Mouse (Mus musculus): ENCODE results near the gene Dnaaf5.

Gene Dnaaf5

DNA sequence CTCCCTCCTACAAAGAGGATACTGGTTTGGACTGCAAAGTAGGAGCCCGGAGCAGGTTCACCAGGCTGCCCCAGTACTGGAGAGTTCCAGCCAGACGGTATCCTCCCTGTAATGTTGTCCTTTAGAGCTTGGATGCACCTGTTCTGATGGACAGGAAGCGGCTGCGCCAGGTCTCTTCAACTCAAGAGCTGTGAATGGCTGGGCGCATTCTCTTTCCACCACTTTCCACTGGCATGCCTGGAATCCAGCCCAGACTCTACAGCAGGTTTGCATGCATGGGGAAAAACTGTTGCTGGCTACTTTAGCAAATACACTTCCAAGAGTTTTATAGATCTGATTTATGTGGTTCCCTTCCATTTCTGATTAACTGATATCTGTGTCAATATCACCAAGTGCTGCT, 8.7 kb upstream of the Dnaaf5 start:
- DNase-seq = no peak

DNA sequence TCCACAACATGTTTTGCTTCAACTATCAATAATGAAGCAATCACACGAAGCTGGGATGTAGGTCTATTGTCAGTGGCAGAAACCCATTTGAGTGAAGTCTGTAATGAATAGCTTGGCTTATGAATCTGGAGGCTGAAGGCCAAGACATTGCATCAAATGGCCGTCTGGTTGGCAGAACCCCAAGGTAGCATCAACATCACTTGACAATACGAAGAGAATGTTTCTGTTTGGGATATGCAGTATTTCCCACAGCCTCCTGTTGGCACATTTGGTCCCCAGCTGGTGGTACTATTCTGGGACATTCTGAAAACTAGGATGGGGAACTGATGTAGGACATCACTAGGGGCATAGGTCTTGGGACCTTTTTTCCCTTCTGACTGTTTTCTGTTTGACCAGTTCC, 6.1 kb upstream of the Dnaaf5 start:
- no peak for DNase-seq

DNA sequence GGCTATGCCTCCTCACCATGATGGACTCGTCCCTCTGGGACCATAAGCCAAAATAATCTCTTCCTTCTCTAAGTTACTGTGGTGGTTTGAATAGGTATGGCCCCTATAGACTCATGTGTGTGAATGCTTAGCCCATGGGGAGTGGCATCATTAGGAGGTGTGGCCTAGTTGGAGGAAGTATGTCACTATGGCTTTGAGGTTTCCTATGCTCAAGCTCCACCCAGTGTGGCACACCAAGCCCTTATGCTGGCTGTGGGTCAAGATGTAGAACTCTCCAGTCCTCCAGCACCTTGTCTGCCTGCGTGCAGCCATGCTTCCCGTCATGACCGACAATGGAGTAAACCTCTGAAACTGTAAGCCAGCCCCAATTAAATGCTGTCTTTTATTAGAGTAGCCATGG, 4.3 kb upstream of the Dnaaf5 start:
- no peak for DNase-seq

DNA sequence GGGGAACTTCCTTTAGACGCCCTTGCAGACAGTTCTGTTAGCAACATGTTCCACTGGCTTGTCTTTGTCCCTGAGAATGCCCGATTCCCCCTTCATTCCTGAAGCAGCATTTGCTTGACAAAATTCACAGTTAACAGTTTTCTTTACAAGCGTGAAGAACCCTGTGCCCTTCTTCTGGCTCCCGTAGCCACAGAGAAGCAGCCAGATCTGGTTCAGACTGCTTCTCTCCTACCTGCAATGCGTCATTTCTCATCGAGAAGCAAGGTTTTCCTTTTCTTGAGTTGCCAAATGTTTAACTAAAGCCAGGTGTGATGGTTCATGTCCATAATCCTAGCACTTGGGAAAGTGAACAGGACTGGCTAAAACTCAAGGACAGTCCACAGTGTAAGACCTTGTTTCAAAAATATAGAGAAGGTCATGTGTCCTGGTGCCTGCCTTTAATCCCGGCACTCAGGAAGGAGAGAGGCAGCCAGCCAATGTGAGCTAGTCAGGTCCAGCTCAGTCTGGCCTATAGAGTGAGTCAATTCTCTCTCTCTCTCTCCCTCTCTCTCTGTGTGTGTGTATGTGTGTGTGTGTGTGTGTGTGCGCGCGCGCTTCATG, 3.4 kb upstream of the Dnaaf5 start:
- DNase-seq = no peak

DNA sequence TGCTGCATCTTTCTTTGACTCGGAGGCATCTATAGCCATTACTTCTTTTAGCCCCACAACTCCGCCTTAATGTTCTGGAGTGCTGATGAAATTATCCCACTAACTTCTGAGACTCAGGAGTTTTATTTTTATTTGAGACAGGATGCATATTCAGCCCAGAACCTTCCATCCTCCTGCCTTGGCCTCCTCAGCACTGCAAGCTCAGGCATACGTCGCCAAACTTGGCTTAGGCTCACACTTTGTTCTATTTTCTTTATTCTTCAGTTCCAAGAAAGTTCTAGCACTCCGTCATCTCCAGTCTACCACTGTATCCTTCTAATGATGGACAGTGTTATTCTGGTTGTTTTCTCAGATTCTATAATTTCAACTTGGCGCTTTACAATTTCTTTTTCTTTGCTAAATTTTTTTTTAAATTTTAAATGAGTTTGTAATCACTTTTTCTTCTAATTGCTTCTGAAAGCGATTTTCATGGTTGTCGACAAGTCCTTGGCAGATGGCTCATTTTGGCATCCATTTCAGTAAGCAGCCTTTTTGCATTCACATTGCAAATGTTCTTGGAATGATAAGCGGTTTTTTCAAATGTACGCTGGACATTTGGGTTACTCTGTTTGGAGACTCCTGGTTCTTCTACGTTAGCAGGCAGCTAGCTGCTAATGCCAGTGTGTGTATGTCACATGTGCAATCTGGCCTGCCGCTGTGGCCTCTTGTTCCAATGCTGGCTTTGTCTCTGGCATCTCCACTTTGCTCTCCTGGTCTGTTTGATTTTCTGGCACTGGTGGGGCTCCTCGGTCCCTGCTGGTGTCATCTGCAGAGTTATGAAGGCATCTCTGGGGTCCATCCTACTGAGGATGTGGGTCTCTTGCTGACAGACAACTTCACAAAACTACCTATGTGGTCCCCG, 2.6 kb upstream of the Dnaaf5 start:
- DNase-seq = no peak

DNA sequence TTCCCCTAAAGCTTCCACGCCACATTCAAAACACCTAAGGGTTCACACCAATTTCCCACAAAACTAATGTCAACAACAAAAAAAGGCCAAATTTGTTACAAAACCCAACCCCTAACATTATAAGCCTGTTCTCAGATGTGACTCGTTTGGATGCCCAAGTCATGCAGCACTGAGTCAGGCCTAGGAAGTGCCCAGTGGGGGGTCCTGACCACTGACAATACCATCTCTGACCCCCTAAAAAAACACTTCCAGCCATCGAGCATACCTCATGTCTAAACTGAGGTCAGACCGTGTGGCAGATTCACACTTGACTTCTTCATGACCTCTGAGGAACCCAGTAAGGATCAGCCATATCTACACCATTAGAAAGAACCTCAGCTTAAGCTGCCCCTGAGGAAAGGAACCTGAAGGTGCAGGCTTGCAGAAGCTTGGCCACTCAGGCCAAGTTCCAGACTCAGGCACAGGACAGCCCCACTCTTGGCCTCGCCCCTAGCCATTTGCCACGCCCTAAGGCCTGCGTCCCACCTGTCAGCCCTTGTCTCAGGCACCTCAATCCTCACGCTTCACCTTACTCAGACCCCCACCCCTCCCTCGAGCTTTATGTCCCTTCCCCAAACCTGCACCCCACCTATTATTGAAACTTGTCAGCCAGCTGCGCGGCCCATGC, 884 bp upstream of the Dnaaf5 start:
- DNase-seq = no peak

DNA sequence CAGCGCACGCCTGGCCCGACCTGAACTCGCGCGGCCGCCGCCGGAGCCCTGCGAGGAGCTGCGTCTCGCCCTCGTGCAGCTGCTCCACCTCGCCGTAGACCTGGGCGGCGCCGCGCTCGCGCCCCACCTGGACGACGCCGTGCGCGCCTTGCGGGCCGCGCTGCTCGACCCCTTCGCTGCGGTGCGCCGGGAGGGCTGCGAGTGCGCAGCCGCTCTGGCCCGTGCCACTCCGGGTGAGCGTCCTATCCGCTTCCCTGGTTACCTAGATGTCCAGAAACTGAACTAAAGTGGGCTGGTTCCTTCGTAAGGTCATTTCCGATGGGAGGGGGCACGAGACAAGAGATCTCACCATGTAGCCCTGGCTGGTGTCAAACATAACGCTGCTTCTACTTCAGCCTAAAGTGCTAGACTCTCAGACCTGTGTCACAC, 594 bp downstream of the Dnaaf5 start:
- peak; percentile 44 for DNase-seq

DNA sequence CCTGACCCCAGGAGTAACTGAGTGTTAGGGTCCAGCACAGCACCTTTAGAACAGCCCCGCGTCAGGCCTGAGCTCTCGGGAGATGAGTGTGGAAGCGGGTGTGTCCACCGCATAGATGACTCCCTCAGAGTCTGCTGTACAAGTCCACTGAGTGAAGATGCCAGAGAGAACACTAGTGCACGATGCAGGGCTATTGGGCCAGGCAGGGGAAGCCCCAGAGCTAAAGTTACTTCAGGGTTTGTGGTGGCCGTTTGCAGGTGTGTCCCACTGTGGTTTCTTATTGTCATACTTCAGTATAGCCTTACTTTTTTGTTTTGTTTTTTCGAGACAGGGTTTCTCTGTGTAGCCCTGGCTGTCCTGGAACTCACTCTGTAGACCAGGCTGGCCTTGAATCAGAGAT, 10.9 kb downstream of the Dnaaf5 start:
- no peak for DNase-seq

DNA sequence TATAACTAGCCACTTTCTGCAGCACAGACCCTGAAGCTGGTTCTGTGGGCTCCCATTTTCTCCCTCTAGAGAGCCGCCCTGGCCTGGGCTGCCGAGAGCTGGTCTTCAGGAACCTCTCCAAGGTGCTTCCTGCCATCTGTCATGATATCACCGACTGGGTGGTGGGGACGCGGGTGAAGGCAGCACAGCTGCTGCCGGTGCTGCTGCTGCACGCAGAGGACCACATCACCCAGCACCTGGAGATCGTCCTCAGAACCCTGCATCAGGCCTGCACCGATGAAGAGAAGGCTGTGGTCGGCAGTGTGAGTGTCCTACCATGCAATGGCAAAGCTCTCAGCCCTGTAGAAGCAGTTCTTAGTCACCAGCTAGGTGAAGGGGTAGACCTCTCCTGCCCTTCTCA, 11.6 kb downstream of the Dnaaf5 start:
- DNase-seq = no peak

DNA sequence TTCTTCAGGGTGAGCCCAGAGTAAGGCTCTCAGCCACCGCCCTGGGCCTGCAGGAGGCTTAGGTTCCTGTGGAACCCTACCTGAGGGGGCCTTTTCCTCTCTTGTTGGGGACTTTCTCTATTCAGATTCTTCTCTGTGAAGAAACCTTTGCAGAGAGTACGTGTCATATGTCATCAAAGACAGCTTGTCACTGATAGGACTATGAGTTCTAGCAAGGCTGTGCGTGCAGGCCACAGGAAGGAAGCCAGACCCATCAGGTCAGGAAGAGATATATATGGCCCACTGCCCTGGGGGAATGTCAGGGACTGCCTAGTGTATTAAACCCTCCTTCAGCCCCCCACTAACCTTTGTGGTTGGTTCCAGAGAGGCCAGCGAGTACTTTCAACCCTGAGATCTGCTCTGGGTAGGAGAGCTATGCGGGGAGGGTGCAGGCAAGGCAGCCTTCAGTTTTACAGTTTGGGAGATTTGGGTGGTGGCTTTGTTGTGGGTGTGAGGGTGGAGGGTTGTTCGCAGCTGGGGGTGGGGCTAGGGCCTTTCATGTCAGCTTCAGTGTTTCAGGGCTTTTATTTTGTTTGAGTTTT, 16.8 kb downstream of the Dnaaf5 start:
- DNase-seq = no peak

DNA sequence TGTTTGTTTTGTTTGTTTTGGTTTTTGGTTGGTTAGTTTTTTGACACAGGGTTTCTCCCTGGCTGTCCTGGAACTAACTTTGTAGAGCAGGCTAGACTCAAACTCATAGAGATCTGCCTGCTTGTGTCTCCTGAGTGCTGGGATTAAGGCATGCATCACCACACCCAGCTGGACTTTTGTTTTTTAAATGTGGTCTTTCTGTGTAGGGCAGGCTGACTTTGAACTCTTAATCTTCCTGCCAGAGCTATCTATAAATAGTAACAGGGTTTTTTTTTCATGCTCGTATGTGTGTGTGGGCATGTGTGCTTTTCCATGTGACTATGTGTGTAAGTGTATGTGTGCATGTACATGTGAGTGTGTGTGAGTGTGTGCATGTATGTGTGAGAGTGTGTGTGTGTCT, 17.5 kb downstream of the Dnaaf5 start:
- DNase-seq = no peak

DNA sequence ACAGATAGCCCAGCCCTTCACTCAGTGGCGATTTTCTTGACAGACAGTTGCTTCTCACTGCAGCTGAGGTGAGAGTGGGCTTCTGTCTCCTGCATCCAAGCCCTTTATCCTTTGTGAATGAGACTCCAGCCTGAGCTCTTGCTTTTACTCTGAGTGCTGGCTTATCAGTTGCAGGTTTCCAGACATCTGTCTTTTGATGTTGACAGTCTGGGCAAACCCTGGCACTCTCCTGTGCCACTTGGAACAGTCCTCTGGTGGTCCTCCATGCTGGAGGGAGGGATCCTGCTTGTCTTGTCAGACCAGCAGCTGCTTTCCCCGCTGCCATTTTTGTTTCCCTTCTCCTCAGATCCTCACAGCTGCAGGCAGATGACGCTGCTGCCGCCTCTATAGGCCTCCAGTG, 21.9 kb downstream of the Dnaaf5 start:
- DNase-seq = no peak

DNA sequence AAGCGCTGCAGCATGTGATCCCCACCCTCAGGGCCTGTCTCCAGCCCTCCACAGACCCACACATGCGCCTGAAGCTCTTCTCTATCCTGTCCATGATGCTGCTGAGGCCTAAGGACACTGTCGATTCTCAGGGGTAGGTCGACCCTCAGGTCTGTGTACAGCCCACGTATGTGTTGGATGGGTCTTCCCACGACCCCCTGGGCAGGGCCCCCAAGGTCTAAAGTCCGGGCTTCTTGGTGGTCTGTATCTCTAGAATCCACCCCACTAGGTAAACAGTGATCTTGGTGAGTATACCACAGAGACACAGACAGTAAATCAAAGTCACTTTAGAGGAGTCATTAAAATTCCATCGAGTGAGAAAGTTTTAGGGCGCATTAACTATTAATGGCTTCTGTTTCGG, 24.1 kb downstream of the Dnaaf5 start:
- no peak for DNase-seq

DNA sequence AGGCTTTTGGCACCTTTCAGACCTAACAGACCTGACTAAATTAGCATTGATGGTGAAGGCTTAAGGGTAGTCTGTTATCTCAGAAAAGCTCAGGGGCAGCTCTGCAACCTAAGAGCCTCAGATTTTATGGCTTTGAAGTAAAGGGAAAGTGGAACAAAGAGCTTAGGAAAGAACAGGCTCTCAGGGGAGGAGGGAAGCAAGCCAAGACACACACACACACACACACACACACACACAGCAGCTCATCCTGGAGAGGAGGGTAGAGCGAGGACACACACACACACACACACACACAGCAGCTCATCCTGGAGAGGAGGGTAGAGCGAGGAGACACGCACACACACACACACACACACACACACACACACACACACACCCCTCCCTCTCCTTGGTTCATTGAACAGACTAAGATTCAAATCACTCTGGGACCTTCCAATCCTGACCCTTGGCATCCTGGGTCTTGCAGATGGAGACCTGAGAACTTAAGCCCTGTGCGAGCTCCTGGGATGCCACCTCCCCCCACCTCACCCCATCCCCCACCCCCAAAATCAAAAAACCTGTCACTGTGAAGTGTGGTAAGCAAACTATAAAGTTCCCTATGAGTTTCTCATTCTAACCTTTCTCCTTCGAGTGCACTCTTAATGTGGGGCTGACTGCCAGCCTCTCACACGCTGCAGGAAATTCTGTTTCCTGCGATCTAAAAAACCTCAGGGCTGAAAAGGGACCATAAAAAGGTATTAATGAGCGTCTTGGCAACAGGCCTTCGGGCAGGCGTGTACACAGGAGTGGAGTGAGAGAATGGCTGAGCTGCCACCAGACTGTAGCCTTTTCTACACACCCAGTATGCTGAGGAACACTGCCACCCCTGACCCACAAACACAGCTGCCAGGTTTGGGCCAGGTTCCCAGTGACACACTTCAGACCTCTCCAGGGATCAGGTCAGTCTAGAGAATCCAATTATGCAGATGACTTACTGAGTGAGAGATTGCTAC, 24.8 kb downstream of the Dnaaf5 start:
- DNase-seq = no peak

DNA sequence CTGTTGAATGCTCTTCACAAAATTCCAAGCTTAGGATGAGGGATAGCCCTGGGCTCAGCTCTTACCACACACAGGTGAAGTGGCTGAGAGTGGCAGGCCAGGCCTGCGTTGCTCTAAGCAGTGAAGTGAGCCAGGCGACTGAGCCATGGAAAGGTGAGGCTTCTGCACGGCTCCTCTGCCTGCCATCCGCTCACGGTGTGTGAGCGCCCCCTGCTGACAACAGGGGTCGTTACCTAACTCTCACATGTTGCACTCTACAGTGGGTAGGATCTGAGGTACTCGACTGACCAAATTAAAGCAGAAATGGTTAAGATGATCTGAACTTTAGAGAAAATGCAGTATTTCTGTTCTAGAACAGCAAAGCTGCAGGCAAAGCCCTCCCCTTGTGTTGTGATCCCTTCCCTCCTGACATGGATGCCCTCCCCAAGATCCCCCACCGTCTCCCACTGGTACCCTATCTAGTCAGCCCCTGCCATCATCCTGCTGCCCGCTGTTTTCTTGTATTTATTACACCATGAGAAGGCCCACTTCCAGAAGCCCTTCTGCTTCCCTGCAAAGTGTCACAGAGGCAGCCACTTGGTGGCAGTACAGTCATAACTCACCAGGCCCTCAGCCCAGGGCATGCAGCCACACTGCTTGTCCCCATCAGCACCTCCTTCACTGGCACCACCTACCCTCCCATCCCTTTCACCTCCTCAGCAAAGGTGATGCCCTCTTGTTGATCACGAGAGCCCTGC, 29.0 kb downstream of the Dnaaf5 start:
- DNase-seq = peak; percentile 81

DNA sequence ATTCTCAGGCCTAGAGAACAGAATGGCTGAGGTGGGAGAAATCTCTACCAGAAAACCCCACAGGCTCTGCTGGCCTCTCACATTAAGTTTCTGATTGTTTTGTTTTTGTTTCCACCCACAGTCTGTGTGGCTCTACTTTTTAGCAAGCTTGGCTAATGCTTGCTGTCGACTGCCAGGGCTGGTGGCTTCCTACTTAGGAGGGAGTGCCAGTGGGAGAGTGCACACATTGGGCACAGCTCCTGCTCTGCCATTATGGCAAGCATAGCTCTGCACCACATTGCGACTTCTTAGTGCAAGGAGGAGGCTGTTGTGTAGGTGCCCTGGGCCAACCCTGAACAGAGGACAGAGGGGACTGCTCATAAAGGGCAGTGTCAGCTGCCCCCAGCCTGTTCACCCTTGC, 33.1 kb downstream of the Dnaaf5 start:
- DNase-seq = no peak

DNA sequence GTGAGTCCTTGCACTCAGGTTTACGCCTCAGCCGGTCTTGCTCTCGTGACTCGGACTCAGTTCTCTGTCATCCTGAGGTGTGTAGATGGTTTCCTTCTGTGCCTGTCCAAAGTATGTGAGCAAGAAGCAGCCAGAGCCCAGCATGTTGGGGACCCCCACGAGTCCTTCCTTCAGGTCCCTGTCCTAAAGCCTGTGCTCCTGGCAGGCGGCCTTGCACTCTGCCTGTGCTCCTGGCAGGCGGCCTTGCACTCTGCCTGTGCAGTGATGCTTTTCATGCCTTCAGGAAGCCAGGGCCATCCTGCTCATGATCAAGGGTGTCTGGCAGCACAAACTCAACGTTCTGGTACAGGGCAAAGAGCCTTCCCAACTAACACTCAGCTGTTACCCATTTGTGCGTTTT, 33.6 kb downstream of the Dnaaf5 start:
- DNase-seq = no peak

DNA sequence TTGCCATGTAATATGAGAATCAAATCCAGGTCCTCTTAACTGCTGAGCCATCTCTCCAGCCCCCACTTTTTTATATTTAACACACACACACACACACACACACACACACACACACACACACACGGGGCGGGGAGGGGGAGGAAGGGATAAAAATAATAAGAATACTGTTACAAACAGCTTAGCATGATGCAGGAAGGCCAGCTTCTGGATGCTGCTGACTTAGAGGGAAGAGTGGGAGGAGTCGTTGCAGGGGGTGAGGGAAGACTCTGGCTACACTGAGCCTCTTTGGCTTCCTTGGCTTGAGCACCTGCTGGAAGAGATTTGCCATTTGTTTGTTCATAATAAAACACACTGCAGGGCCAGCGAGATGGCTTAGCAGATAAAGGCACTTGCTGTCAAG, 34.9 kb downstream of the Dnaaf5 start:
- DNase-seq = no peak

DNA sequence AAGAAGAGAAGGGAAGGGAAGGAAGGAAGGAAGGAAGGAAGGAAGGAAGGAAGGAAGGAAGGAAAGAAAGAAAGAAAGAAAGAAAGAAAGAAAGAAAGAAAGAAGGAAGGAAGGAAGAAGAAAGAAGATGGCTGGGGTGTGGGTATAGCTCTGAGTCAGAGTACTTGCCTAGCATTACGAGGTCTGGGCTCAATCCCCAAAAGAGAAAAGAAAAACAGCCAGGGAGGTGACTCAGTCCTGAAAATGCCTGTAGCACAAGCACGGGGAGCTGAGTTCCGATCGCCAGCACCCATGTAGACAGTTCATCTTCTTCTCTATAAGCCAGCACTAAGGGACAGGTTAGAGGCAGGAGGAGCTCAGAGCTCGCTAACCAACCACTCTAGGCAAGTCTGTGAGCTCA, 39.7 kb downstream of the Dnaaf5 start:
- no peak for DNase-seq

DNA sequence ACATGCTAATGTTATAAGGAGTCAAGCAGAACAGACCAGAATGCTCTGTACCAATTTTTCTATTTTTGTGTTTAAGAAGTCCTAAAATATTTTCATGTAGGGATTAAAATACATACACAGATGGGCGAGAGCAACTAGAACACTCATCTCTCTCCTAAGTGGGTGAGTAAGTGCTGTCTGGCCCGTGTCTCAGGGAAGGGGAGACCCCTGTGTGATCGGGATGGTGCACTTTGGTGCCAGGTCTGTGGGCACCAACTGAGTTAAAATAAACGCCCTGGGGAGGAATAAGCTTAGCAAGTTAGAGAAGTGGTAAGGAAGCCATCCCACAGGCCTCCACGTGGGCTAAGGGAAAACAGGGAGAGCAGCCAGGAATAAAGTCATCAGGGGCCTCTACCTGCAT, 40.9 kb downstream of the Dnaaf5 start:
- DNase-seq = no peak

DNA sequence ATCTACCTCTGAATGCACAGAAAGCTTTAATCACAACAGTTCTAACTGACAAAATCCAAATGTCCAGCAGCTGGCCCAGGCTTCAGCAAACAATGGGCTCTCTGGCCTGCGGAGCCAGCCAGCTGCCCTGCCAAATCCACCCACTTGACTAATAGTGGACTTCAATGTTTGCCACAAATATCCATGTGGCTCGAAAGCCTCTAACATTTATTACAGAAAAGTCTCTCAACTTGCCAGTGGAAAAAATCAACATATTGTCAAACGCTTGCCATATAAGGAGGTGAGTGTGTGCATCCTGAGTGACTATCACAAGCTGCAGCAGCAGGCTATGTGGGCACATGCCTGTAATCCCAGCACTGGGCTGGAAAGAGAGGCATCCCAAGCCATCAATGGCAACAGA, 48.8 kb downstream of the Dnaaf5 start:
- no peak for DNase-seq

DNA sequence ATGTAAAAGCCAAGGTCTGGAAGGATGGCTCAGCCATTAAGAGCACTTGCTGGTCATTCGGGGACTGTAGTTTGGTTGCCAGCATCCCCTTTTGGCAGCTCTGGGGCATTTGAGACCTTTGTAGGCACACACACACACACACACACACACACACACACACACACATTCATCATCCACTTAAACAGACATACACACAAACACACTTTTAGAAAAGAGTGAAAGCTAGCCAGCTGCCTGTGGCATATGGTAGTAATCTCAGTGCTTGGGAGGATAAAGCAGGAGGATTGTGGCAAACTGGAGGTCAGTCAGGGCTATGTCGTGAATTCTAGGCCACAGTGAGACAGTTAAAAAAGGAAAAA, 49.6 kb downstream of the Dnaaf5 start:
- no peak for DNase-seq

All from cerebellum, adult 8-10 months (tissue).